Mouse (Mus musculus): ENCODE measurements around the gene Stard7. TPM values are rescaled to one million over a fixed set of nuclear protein-coding genes. Genes with fewer than 3 reads are reported as not detected.

The Stard7 gene
- polyA plus RNA-seq, 1 experiment from 2014 or later = 83.5 TPM

DNA sequence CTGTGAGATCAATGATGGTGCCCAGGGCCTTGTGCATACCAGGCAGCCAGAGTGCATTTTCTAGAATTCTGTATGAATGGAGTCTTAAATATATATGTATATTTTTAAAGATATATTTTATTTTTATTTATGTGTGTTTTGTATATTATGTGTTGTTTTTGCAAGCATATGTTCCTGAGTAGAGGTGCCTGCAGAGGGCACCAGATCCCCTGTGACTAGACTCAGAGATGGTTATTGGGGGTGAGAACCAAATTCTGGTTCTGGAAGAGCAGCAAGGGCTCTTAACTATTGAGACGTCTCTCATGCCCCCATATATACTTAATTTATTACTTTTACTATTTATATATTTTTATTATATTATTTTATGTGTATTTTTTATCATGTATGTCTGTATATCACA, 41.2 kb downstream of the Stard7 start:
- Histone ChIP-seq H3K9ac (replicated peaks) (no peak overlapping the region), H3K27ac (no peak overlapping the region), H3K4me3 (replicated peaks) (no peak overlapping the region), H3K27me3 (no peaks in the 10 kb centered on the region), H3K9me3 (0 out of 2 replicates have a peak, but pooled peaks cover 2% of the 10 kb centered on the region), H3K4me2 (replicated peaks) (no peak overlapping the region), H3K4me1 (replicated peaks) (no peaks in the 10 kb centered on the region), H3K36me3 (no peaks in the 10 kb centered on the region)
- WGBS = 94% methylated on average over 1 of the region's 1 CpGs
- ATAC-seq = no peak

DNA sequence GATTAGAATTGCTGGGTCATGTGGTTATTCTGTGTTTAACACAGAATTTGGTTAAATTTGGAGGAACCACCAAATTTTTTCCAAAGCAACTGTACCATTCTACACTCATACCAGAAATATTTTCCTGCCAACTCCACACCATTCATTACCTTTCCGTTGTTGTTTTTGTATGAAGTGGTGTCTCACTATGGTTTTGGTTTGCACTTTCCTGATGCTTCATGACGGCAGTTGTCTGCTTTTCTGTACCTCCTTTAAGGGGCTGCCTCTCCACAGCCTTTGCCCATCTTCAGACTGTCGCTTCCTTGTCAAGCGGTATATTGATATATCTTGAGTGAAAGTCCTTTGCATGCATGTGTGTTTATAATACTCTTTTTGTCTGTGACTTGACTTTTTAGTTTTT, 42.8 kb downstream of the Stard7 start:
- Histone ChIP-seq H3K27ac (no peak overlapping the region), H3K4me1 (replicated peaks) (no peaks in the 10 kb centered on the region), H3K27me3 (no peaks in the 10 kb centered on the region), H3K4me2 (replicated peaks) (no peak overlapping the region), H3K36me3 (no peaks in the 10 kb centered on the region), H3K9ac (replicated peaks) (no peak overlapping the region), H3K9me3 (0 out of 2 replicates have a peak, but pooled peaks cover 2% of the 10 kb centered on the region), H3K4me3 (replicated peaks) (no peak overlapping the region)
- 98% methylated on average over 4 of the region's 4 CpGs for WGBS
- no peak for ATAC-seq

DNA sequence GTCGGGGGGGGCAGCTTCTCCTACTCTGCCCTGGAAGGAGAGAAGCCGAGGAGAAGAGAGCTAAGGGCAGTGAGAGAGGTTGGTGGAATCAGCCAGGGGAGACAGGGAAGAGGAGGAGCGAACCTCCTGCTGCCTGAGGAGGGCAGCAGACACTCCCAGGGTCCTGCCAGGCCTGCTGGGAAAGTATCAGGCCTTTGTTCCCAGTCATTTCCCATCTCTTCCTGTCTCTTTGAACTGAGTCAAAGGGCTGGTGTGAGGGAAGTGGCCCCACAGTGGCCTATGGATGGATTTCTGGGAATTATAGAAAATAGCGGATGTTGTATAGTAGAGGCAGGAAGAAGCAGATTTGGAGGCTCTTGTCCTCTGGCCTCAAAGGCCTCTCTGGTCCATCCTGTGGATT, 43.9 kb downstream of the Stard7 start:
- no peak overlapping the region for H3K27ac ChIP-seq
- 40% methylated on average over 4 of the region's 4 CpGs for WGBS
- H3K9me3 ChIP-seq = 0 out of 2 replicates have a peak, but pooled peaks cover 2% of the 10 kb centered on the region
- no peak overlapping the region for H3K4me2 ChIP-seq (replicated peaks)
- no peak overlapping the region for H3K4me3 ChIP-seq (replicated peaks)
- no peaks in the 10 kb centered on the region for H3K27me3 ChIP-seq
- no peaks in the 10 kb centered on the region for H3K36me3 ChIP-seq
- no peak overlapping the region for H3K9ac ChIP-seq (replicated peaks)
- ATAC-seq = no peak
- H3K4me1 ChIP-seq (replicated peaks) = no peaks in the 10 kb centered on the region

DNA sequence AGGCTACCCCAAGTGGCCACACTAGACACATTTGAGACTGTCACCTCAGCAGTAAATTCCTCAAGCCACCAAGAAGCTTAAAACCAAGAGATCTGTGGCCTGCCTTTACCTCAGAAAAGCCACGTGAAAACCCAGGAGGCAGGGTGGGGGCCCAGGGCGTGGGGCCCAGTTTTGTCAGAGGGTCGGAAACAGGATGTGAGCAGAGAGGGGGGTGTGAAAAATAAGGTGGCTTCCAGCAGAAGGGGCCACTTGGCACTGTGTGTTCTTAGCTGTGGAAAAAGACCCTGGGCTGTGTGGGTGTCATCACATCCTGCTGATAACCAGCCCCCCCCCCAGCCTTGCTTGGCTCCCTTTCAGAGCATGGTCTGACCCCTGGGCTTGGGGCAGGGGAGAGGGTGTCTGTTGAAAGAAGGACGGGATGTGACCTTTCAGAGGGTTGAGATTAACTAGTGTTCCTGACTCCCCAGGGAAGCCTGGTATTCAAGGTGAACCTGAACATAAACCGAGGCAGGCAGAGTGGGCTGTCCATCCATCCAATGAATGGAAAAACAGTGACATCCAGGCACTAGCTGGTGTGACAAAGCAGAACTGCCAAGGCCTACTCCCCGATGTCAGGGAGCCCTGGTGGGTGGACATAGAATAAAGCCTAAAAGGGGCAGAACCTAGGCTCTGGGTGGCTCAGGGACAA, 44.6 kb downstream of the Stard7 start:
- H3K4me1 ChIP-seq (replicated peaks) = no peaks in the 10 kb centered on the region
- H3K27me3 ChIP-seq = no peaks in the 10 kb centered on the region
- ATAC-seq = no peak
- H3K9ac ChIP-seq (replicated peaks) = no peak overlapping the region
- no peak overlapping the region for H3K4me3 ChIP-seq (replicated peaks)
- no peak overlapping the region for H3K27ac ChIP-seq
- H3K4me2 ChIP-seq (replicated peaks) = no peak overlapping the region
- 79% methylated on average over 6 of the region's 6 CpGs for WGBS
- H3K9me3 ChIP-seq = 0 out of 2 replicates have a peak, but pooled peaks cover 2% of the 10 kb centered on the region
- H3K36me3 ChIP-seq = no peaks in the 10 kb centered on the region

DNA sequence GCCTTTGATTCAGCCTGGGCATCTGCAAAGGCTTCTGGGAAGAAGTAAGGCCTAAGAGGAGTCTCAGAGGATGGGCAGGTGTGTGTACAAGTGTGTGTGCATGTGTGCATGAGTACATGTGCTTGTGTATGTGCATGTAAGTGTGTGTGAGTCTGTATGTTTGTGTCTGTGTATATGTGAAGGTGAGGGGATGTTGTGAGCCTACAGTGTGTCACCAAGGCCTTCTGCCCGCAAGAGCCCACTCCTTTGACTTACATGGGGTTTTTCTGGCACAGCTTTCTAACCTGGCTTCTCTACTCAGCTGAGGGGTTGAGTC, 45.1 kb downstream of the Stard7 start:
- 100% methylated on average over 1 of the region's 1 CpGs for WGBS
- Histone ChIP-seq H3K4me1 (replicated peaks) (no peaks in the 10 kb centered on the region), H3K27me3 (no peaks in the 10 kb centered on the region), H3K9ac (replicated peaks) (no peak overlapping the region), H3K36me3 (no peaks in the 10 kb centered on the region), H3K9me3 (0 out of 2 replicates have a peak, but pooled peaks cover 2% of the 10 kb centered on the region), H3K4me3 (replicated peaks) (no peak overlapping the region), H3K4me2 (replicated peaks) (no peak overlapping the region), H3K27ac (no peak overlapping the region)
- ATAC-seq = no peak

DNA sequence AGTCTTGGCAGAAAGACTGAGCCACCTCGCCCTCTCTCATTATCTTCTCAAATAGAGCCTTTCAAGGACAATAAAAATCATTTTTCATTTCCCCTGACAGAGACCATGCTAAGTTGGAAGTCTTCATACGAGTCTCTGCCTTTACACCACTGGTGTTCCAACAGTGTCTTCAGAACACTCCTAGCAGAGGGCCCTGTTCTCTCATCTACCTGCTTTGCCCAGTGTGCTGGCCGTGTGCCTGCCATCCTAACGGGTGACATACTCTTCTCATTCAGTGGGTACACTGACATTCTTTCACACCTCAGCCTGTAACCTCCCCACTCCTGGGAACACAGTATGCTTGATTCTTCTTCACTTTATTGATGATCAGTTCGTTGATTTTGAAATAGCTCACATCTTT, 46.4 kb downstream of the Stard7 start:
- Histone ChIP-seq H3K27me3 (no peaks in the 10 kb centered on the region), H3K4me3 (replicated peaks) (no peak overlapping the region), H3K27ac (no peak overlapping the region), H3K4me1 (replicated peaks) (no peaks in the 10 kb centered on the region), H3K36me3 (no peaks in the 10 kb centered on the region), H3K9ac (replicated peaks) (no peak overlapping the region), H3K9me3 (0 out of 2 replicates have a peak, but pooled peaks cover 2% of the 10 kb centered on the region), H3K4me2 (replicated peaks) (no peak overlapping the region)
- WGBS = 84% methylated on average over 5 of the region's 5 CpGs
- ATAC-seq = no peak

DNA sequence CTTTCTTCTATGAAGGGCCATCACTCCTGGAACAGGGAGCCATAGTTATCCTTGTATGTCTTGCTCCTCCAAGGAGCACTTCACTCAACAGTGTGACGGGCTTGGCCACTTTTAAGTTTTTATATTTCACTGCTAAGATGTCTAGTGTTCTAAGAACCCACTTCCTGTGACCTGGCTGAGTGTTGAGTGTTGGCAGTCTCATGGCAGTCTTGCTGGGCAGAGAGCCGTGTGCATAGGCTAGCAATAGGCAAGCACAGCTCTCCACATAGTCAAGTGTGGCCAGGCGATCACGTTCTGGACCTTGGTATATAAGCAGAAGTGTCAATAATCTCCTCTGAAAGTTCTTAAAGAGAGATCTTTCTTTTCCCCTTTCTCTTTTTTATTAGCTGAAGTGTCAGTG, 48.1 kb downstream of the Stard7 start:
- Histone ChIP-seq H3K9ac (replicated peaks) (no peak overlapping the region), H3K27me3 (no peaks in the 10 kb centered on the region), H3K4me2 (replicated peaks) (no peak overlapping the region), H3K9me3 (no peaks in the 10 kb centered on the region), H3K36me3 (no peaks in the 10 kb centered on the region), H3K4me3 (replicated peaks) (no peak overlapping the region), H3K4me1 (replicated peaks) (no peaks in the 10 kb centered on the region), H3K27ac (no peak overlapping the region)
- WGBS = 89% methylated on average over 4 of the region's 4 CpGs
- no peak for ATAC-seq

DNA sequence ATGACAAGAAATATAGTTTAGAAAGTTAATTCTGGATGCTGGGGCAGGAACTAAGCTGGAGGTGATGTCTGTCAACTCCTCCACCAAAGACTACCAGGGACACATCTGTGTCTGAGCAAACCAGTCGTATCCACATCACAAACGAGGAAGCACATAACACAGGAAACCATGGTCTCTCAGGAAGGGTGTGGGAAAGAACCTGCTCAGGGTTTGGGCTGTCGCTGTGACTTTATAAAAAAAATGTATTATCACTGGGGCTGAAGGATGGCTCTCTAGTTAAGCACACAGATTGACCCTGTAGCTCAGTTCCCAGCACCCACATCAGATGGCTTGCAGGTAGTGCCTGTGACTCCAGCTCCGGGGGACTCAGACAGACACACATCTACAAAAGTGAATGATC, 49.1 kb downstream of the Stard7 start:
- Histone ChIP-seq H3K4me3 (replicated peaks) (no peak overlapping the region), H3K4me2 (replicated peaks) (no peak overlapping the region), H3K4me1 (replicated peaks) (no peaks in the 10 kb centered on the region), H3K27ac (no peak overlapping the region), H3K27me3 (no peaks in the 10 kb centered on the region), H3K9me3 (no peaks in the 10 kb centered on the region), H3K36me3 (no peaks in the 10 kb centered on the region), H3K9ac (replicated peaks) (no peak overlapping the region)
- no peak for ATAC-seq
- 82% methylated on average over 4 of the region's 4 CpGs for WGBS

DNA sequence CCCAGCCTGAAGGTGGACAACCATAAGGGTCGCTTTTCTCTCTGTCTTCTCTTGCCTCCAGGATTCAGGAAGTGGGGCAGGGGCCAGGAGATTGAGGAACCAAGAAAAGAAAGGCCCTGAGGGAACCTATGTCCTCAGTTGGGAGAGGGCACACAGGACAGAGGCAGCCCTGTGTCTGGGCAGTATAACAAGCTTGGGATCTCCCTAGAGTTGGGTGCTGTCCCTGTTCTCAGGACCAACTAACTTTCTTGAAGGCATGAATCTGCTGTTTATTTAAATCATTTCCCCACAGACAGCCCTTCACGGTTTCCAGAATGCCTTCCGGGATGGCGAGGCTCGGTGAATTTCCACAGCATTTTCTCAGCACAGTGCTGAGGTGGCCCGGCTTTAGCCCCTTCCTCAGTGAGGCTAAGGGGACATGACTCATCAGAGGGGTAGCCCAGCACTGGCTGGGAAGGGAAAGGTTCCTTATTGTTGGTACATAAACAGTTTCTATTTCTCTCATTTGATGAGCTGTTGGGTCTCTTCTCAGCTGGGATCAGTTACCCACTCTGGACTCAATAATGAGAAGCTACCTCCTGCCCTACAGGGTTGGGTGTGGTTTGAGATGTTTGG, 52.8 kb downstream of the Stard7 start:
- ATAC-seq = no peak
- Histone ChIP-seq H3K9ac (replicated peaks) (no peak overlapping the region), H3K4me1 (replicated peaks) (no peaks in the 10 kb centered on the region), H3K36me3 (no peaks in the 10 kb centered on the region), H3K4me3 (replicated peaks) (no peak overlapping the region), H3K9me3 (no peaks in the 10 kb centered on the region), H3K27me3 (no peaks in the 10 kb centered on the region), H3K4me2 (replicated peaks) (no peak overlapping the region), H3K27ac (no peak overlapping the region)
- 88% methylated on average over 6 of the region's 6 CpGs for WGBS

DNA sequence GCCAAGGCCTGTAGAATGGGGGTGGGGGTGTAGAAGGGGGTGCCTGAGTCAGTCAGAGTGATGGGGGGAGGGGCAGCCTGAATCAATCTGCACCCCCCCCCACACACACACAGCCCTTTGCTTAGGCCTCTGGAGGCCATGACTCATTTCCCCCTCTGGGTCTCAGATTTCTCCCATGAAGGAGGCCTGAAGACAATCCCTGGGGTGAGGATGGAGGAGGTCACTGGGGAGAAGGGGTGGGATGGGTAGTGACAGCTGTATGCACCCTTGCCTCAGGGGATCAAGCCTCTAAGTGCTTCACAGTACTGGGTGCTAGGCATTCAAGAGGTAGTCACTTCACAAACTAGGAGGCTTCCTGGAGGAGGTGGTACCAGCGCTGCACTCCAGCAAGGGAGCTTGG, 53.6 kb downstream of the Stard7 start:
- ATAC-seq = no peak
- no peak overlapping the region for H3K27ac ChIP-seq
- WGBS = 96% methylated on average over 1 of the region's 1 CpGs
- H3K9me3 ChIP-seq = no peaks in the 10 kb centered on the region
- no peak overlapping the region for H3K4me3 ChIP-seq (replicated peaks)
- no peaks in the 10 kb centered on the region for H3K36me3 ChIP-seq
- no peak overlapping the region for H3K4me2 ChIP-seq (replicated peaks)
- no peaks in the 10 kb centered on the region for H3K4me1 ChIP-seq (replicated peaks)
- no peak overlapping the region for H3K9ac ChIP-seq (replicated peaks)
- H3K27me3 ChIP-seq = no peaks in the 10 kb centered on the region

DNA sequence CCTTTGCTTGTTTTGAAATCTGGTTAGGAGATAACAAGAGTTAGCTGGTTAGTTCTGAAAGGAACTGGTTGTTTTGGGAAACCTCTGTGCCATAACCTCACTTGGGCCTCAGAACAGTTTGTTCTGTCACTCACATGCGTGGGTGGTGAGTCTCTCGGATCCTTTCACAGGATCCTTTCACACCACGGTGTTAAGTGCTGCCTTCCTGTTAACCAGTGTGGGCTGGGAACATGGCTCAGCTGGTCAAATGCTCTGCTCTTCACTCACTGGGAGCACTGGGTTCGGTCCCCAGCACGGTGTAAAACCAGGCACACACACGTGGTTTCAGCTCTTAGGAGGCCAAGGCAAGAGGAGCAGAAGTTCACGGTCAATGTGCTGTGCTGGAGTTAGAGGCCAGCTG, 54.4 kb downstream of the Stard7 start:
- no peaks in the 10 kb centered on the region for H3K27me3 ChIP-seq
- no peak overlapping the region for H3K9ac ChIP-seq (replicated peaks)
- H3K4me3 ChIP-seq (replicated peaks) = no peak overlapping the region
- H3K4me1 ChIP-seq (replicated peaks) = no peaks in the 10 kb centered on the region
- 83% methylated on average over 7 of the region's 7 CpGs for WGBS
- ATAC-seq = no peak
- no peak overlapping the region for H3K27ac ChIP-seq
- no peaks in the 10 kb centered on the region for H3K36me3 ChIP-seq
- no peaks in the 10 kb centered on the region for H3K9me3 ChIP-seq
- H3K4me2 ChIP-seq (replicated peaks) = no peak overlapping the region

DNA sequence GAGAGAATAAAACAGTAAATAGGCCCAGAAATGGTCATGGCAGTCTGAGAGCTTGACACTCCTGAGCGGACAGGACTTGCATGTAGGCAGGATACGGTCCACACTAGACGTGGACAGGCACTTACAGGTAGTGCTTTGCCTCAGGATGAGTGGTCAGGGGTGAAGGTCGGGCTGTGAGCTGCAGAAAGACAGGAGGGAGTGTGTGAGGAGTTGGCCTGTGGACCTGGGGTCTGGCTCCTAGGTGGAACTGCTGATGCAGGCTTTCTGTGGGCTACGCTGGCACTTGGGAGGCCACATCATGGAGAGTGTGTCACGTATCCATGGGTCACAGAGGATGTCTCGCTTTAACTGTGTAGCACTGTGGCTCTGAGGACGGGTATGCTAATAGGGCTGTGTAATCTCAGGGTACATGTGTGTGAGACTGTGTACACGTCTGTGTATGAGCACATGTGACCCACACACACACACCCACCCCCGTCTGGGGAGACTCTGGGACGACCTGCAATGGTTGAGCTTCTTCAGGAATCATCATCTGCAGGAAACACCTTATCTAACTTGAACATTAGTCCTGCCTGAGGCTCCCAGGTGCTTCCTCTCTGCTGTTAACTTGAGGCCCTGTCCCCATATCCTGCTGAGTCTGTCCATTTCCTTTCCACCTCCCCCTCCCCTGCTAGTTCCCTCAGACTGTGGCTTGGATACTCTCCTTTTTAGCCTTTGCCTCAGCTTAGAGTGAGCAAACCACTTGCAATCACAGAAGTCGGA, 58.3 kb downstream of the Stard7 start:
- H3K4me2 ChIP-seq (replicated peaks) = no peak overlapping the region
- no peaks in the 10 kb centered on the region for H3K4me1 ChIP-seq (replicated peaks)
- H3K27me3 ChIP-seq = peaks cover 7% of the 10 kb centered on the region; the same call in 1 of the 2 replicates
- H3K9me3 ChIP-seq = no peaks in the 10 kb centered on the region
- H3K9ac ChIP-seq (replicated peaks) = no peak overlapping the region
- no peak overlapping the region for H3K4me3 ChIP-seq (replicated peaks)
- H3K27ac ChIP-seq = no peak overlapping the region
- WGBS = 72% methylated on average over 12 of the region's 12 CpGs
- no peaks in the 10 kb centered on the region for H3K36me3 ChIP-seq
- no peak for ATAC-seq

Data from midbrain, embryonic 13.5 days (tissue).